Mouse (Mus musculus): ENCODE results near the gene Nmrk2.

GRCm38 (mm10) chr10:81192270-81192967 is 9.4 kb downstream of the Nmrk2 start:
- TF ChIP-seq USF1 (IDR thresholded peaks at IDR 0.05; ENCODE audit: low read depth) = no peak
- TF ChIP-seq MAX (IDR thresholded peaks at IDR 0.05) = no peak
- TF ChIP-seq MYOG (IDR thresholded peaks at IDR 0.05; ENCODE audit: control insufficient read depth, extremely low read depth, insufficient read length) = no peak

All from C2C12 (cell line).